ENCODE assay signal across 16 mouse cellular contexts in the genomic region with DNA sequence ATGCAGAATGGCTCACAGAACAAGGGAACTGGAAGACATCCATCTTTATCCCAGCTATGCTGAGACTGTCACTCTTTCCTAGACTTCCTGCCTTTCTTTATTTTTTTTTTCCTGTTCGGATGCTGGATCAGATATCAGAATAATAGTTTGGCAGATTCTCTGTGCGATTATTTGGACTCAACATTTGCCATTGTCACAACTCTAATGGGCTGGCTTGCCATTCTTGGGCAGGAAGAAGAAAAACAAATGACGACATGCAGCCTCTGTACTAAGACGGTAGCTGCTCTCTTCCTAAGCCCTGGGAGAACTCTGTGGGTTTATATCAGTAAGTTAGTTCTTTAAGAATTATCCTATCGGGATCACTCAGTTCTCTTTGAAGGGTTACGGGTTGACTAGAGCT.
DNase-seq lines count a peak whose midpoint lies in the region; ATAC-seq lines count a peak whose summit lies in the region.
"Had no signal": no experiment of that assay in that cellular context is flagged by ENCODE, and none has a peak within 500 bp of the region (broad histone marks: within the 10 kb centered on the region; RNA-seq: fewer than 3 reads in every experiment).

No protein-coding gene starts in this region.

- no peak for ATAC-seq in hindbrain, embryonic 12.5 days (ENCODE audit: low FRiP score)
- ATAC-seq in hindbrain, embryonic 11.5 days (ENCODE audit: low FRiP score), result no peak
- ATAC-seq in forebrain, embryonic 16.5 days, result no peak
- no peak for ATAC-seq in midbrain, embryonic 16.5 days

- WGBS in hindbrain, embryonic 12.5 days, result 79% methylated on average over 6 of the region's 6 CpGs
- 79% methylated on average over 6 of the region's 6 CpGs for WGBS in hindbrain, embryonic 11.5 days
- WGBS in forebrain, embryonic 16.5 days, result 52% methylated on average over 6 of the region's 6 CpGs
- WGBS in midbrain, embryonic 16.5 days, result 65% methylated on average over 6 of the region's 6 CpGs

- no peak overlapping the region for H3K4me3 ChIP-seq in hindbrain, embryonic 12.5 days
- H3K4me3 ChIP-seq in hindbrain, embryonic 11.5 days (ENCODE audit: low read depth, low read length), result no peak overlapping the region
- H3K4me3 ChIP-seq in forebrain, embryonic 16.5 days (replicated peaks; ENCODE audit: low read length), result no peak overlapping the region
- no peak overlapping the region for H3K4me3 ChIP-seq in midbrain, embryonic 16.5 days (ENCODE audit: low read depth, low read length)
- H3K4me3 ChIP-seq: heart, embryonic 15.5 days; liver, embryonic 15.5 days; stomach, embryonic 15.5 days had no signal

- no peak for DNase-seq in hindbrain, embryonic 11.5 days (ENCODE audit: low spot score)
- peak; percentile 18 for DNase-seq in lung, postnatal 10 days
- DNase-seq in lung, postnatal 14 days, result no peak
- no peak for DNase-seq in adrenal gland, adult 2 months
- no peak for DNase-seq in heart, postnatal 36 days
- DNase-seq: adrenal gland, postnatal 10 days; cerebellum, adult 18-20 months; kidney, adult 11 months; kidney, postnatal 14 days had no signal

- no peak overlapping the region for H3K9ac ChIP-seq in hindbrain, embryonic 12.5 days
- no peak overlapping the region for H3K9ac ChIP-seq in hindbrain, embryonic 11.5 days (ENCODE audit: low read depth, low read length)
- H3K9ac ChIP-seq in forebrain, embryonic 16.5 days (replicated peaks; ENCODE audit: low read depth, low read length), result no peak overlapping the region
- no peak overlapping the region for H3K9ac ChIP-seq in midbrain, embryonic 16.5 days (ENCODE audit: low read depth, low read length)
- H3K9ac ChIP-seq: heart, embryonic 15.5 days; hindbrain, embryonic 15.5 days; liver, embryonic 15.5 days; stomach, embryonic 15.5 days had no signal

- H3K27ac ChIP-seq in hindbrain, embryonic 12.5 days, result peak overlapping the region; percentile 12; the same call in 1 of the 2 replicates
- no peak overlapping the region for H3K27ac ChIP-seq in hindbrain, embryonic 11.5 days (ENCODE audit: low read depth, low read length)
- peak overlapping the region; percentile 92 for H3K27ac ChIP-seq in forebrain, embryonic 16.5 days (ENCODE audit: low read length)
- peak overlapping the region; percentile 84 for H3K27ac ChIP-seq in midbrain, embryonic 16.5 days (ENCODE audit: low read length)
- H3K27ac ChIP-seq: heart, embryonic 15.5 days; liver, embryonic 15.5 days; stomach, embryonic 15.5 days had no signal

- peaks cover 20% of the 10 kb centered on the region for H3K4me1 ChIP-seq in hindbrain, embryonic 12.5 days
- H3K4me1 ChIP-seq in hindbrain, embryonic 11.5 days (replicated peaks; ENCODE audit: control insufficient read depth, insufficient read depth, low read length), result peaks cover 3% of the 10 kb centered on the region; the same call in 1 of the 2 replicates
- H3K4me1 ChIP-seq in forebrain, embryonic 16.5 days (replicated peaks; ENCODE audit: control insufficient read depth, insufficient read depth, low read length), result peaks cover 30% of the 10 kb centered on the region
- peaks cover 19% of the 10 kb centered on the region for H3K4me1 ChIP-seq in midbrain, embryonic 16.5 days (ENCODE audit: control insufficient read depth, insufficient read depth, low read length)
- H3K4me1 ChIP-seq: liver, embryonic 15.5 days had no signal

- H3K4me2 ChIP-seq in hindbrain, embryonic 12.5 days (replicated peaks), result no peak overlapping the region
- no peak overlapping the region for H3K4me2 ChIP-seq in hindbrain, embryonic 11.5 days (replicated peaks; ENCODE audit: low read depth, low read length)
- no peak overlapping the region for H3K4me2 ChIP-seq in forebrain, embryonic 16.5 days (ENCODE audit: low read length)
- no peak overlapping the region for H3K4me2 ChIP-seq in midbrain, embryonic 16.5 days (ENCODE audit: low read length)
- H3K4me2 ChIP-seq: liver, embryonic 15.5 days had no signal

- no peaks in the 10 kb centered on the region for H3K9me3 ChIP-seq in hindbrain, embryonic 12.5 days (replicated peaks)
- no peaks in the 10 kb centered on the region for H3K9me3 ChIP-seq in hindbrain, embryonic 11.5 days (ENCODE audit: control insufficient read depth, low read length)
- no peaks in the 10 kb centered on the region for H3K9me3 ChIP-seq in forebrain, embryonic 16.5 days (ENCODE audit: control insufficient read depth, low read length)
- H3K9me3 ChIP-seq in midbrain, embryonic 16.5 days (replicated peaks; ENCODE audit: control insufficient read depth, low read length, poor library complexity, severe bottlenecking), result no peaks in the 10 kb centered on the region
- H3K9me3 ChIP-seq: heart, embryonic 15.5 days; hindbrain, embryonic 15.5 days; liver, embryonic 15.5 days; stomach, embryonic 15.5 days had no signal

- H3K27me3 ChIP-seq in hindbrain, embryonic 12.5 days, result peaks cover 2% of the 10 kb centered on the region; the same call in 1 of the 2 replicates
- H3K27me3 ChIP-seq in hindbrain, embryonic 11.5 days (ENCODE audit: control insufficient read depth, insufficient read depth, low read length), result peaks cover 2% of the 10 kb centered on the region; the same call in 1 of the 2 replicates
- H3K27me3 ChIP-seq in forebrain, embryonic 16.5 days (replicated peaks; ENCODE audit: control insufficient read depth, insufficient read depth, low read length), result peaks cover 5% of the 10 kb centered on the region; the same call in 1 of the 2 replicates
- no peaks in the 10 kb centered on the region for H3K27me3 ChIP-seq in midbrain, embryonic 16.5 days (ENCODE audit: control insufficient read depth, insufficient read depth, low read depth, low read length)
- H3K27me3 ChIP-seq: hindbrain, embryonic 15.5 days had no signal

- intact Hi-C loops in heart, postnatal 36 days (cut with DNase I), result no loop called here

- no peaks in the 10 kb centered on the region for H3K36me3 ChIP-seq in hindbrain, embryonic 12.5 days
- no peaks in the 10 kb centered on the region for H3K36me3 ChIP-seq in hindbrain, embryonic 11.5 days (ENCODE audit: control insufficient read depth, insufficient read depth, low read length)
- H3K36me3 ChIP-seq in forebrain, embryonic 16.5 days (ENCODE audit: control insufficient read depth, insufficient read depth), result no peaks in the 10 kb centered on the region
- H3K36me3 ChIP-seq in midbrain, embryonic 16.5 days (ENCODE audit: control insufficient read depth, insufficient read depth, low read length), result no peaks in the 10 kb centered on the region
- H3K36me3 ChIP-seq: heart, embryonic 15.5 days; hindbrain, embryonic 15.5 days; liver, embryonic 15.5 days; stomach, embryonic 15.5 days had no signal
